Mouse (Mus musculus) inflammation-experienced regulatory T-cells, adult 6 months (primary cell): Measurements from ENCODE around the gene Il5. TPM values are rescaled to one million over a fixed set of nuclear protein-coding genes. Genes with fewer than 3 reads are reported as not detected.

Experiments
- ATAC-seq: one replicate; pipeline ENCODE4 v1.8.0; 2017
- polyA plus RNA-seq, 3 experiments: library from polyadenylated mRNA; unstranded; fragments of 100-300 nt; shearing (Covaris generic); gene quantifications; one replicate each; pipeline ENCODE4 v1.2.1; 2017

Il5 gene
- polyA plus RNA-seq, 3 experiments from 2014 or later: not detected

DNA sequence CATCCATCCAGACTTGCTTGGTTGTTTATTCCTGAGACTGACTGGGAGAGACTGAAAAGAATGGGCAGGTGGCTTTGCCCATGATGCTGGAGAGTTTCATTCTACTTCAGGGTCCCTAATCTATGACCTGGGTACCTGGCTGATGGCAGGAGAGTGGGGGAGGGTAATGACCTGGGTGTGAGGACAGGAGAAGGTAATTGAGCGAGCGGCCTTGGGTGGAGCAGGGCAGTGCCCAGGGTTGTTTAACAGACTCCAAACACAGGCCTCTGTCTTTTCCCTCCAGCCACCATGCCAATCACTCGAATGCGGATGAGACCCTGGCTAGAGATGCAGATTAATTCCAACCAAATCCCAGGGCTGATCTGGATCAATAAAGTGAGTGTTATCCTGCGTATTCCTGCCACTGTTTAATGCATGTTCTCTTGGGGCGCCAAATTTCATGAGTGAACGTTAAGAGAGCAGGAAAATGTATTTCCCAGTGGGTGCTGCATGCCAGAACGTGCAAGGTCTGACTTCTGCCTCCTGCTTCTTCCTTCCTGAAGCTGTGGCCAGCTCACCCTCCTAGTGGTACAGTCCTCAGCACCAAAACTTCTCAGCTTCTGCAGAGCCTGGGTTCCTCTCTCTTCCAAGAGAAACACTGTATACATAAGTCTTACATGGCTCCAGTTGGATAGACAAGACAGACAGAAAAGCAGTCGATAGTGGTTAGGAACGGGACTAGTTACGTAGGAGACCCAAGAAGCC, 50.6 kb downstream of the Il5 start:
- no peak for ATAC-seq

- ATAC-seq: no peak
These were observed 51.9 kb downstream of the Il5 start for GRCm38 (mm10) chr11:53772536-53772935.

DNA sequence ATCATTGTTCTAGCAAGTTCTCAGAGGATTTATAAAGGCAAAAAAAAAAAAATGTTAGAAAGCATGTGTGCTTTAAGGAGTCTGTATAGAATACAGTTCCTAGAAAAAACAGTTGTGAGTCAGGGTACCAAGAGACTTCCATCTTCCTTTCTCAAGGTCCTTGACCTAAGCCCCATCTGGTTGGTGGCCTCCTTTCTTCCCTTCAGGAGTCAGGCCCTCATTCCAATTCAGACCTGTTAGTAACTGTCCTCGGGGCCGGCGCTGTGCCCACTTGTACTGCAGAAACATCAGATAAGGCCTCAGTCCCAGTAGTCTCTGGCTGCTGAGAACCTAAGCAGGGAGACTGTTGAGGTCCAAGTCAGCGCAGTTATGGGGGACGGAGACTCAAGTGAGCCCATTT, 52.5 kb downstream of the Il5 start, which contains the start of gene Gm17334:
Gene Gm17334 (minus strand): TSS at position 101 of the 400 bp plus-strand sequence.
- no peak for ATAC-seq

- no peak for ATAC-seq
These were observed 53.2 kb downstream of the Il5 start for GRCm38 (mm10) chr11:53773641-53774360.

Other genes starting within 250 kb of the Il5 start
- gene Gm9945, start 240.6 kb upstream of the Il5 start, polyA plus RNA-seq: not detected
- gene Sowaha, start 240.5 kb upstream of the Il5 start, polyA plus RNA-seq: not detected
- gene Sept8, start 201.5 kb upstream of the Il5 start, polyA plus RNA-seq: 1 to 10 TPM; 1.1 to 1.2 (median 1.1) TPM
- 10 to 100 TPM in 2 of 3 experiments, 1 to 10 TPM in 1; 5.5 to 11.6 (median 11.6) TPM for gene Kif3a, start 153.4 kb upstream of the Il5 start, polyA plus RNA-seq
- gene Il4, start 102.1 kb upstream of the Il5 start, polyA plus RNA-seq: 10 to 100 TPM in 2 of 3 experiments, 1 to 10 TPM in 1; 3.1 to 26.5 (median 14.7) TPM
- not detected for gene Il13, start 86.1 kb upstream of the Il5 start, polyA plus RNA-seq
- 10 to 100 TPM; 47.3 to 53.7 (median 48.6) TPM for gene Rad50, start 13.5 kb upstream of the Il5 start, polyA plus RNA-seq
- 100 to 1,000 TPM; 273 to 355 (median 291) TPM for gene Irf1, start 49.2 kb downstream of the Il5 start, polyA plus RNA-seq
- gene Gm17334, start 52.4 kb downstream of the Il5 start, polyA plus RNA-seq: 1 to 10 TPM; 5.6 to 9.0 (median 6.7) TPM
- 10 to 100 TPM; 19.8 to 38.0 (median 32.6) TPM for gene Gm12216, start 138.5 kb downstream of the Il5 start, polyA plus RNA-seq
- gene Slc22a5, start 170.9 kb downstream of the Il5 start, polyA plus RNA-seq: 10 to 100 TPM in 2 of 3 experiments, 1 to 10 TPM in 1; 8.9 to 15.5 (median 12.7) TPM